Mouse (Mus musculus): ENCODE measurements around the gene Spcs2.

- no peak for TF ChIP-seq CTCF (IDR thresholded peaks at IDR 0.05; ENCODE audit: low read depth, low read length)
- no peak for TF ChIP-seq GATA1 (IDR thresholded peaks at IDR 0.05; ENCODE audit: borderline replicate concordance, low read length)
- TF ChIP-seq TAL1 (conservative IDR thresholded peaks at IDR 0.05; ENCODE audit: low read depth, low read length), result no peak
- TF ChIP-seq GATA2 (IDR thresholded peaks at IDR 0.05; ENCODE audit: borderline replicate concordance, low read depth, low read length), result no peak
- TF ChIP-seq POLR2AphosphoS5 (IDR thresholded peaks at IDR 0.05; ENCODE audit: insufficient replicate concordance, low read depth, low read length), result no peak
Observed at GRCm38 (mm10) chr7:99887743-99888142, 24.5 kb upstream of the Spcs2 start.
